In the genomic region with DNA sequence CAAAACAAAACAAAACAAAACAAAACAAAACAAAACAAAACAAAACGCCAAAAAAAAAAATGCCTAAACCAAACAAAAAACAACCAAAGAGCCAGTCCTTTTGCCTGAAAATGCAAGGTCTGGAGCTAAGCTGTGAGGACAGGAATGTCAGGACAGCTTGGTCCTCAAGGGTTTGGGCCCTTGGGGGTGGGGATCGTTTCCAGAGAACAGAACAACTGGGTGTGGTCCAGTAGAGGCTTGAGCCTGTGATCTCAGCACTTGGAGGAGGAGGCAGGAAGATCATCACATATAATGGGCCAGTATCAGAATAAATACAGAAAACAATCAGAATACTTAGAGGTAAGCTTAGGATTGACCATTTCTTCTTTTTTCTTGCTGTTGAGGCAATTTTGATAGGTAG, we compare ENCODE assay signal across 22 mouse cellular contexts.
"Had no signal": no experiment of that assay in that cellular context is flagged by ENCODE, and none has a peak within 500 bp of the region (broad histone marks: within the 10 kb centered on the region; RNA-seq: fewer than 3 reads in every experiment).

No protein-coding gene starts in this region.

- H3K4me1 ChIP-seq: heart, embryonic 10.5 days; heart, embryonic 12.5 days; kidney, embryonic 15.5 days; limb, embryonic 15.5 days; liver, embryonic 12.5 days had no signal

- DNase-seq: heart, postnatal 10 days; kidney, adult 11 months; kidney, adult 2 months; kidney, adult 9 months; kidney, postnatal 14 days; kidney, postnatal 36 days; layer of hippocampus, adult 9-11 months; layer of hippocampus, postnatal 36 days; left cerebral cortex, postnatal 4 days; lung, adult 18-20 months had no signal

- H3K9me3 ChIP-seq: heart, embryonic 10.5 days; hindbrain, embryonic 15.5 days; kidney, embryonic 15.5 days; limb, embryonic 15.5 days; liver, embryonic 12.5 days had no signal

- H3K27ac ChIP-seq: heart, embryonic 10.5 days; hindbrain, embryonic 13.5 days; hindbrain, embryonic 15.5 days; hindbrain, postnatal 0 days; kidney, embryonic 15.5 days; kidney, postnatal 0 days; left cerebral cortex, adult 2 months; limb, embryonic 13.5 days; limb, embryonic 15.5 days; liver, embryonic 12.5 days; liver, embryonic 14.5 days had no signal

- H3K4me3 ChIP-seq: heart, embryonic 10.5 days; heart, embryonic 12.5 days; hindbrain, embryonic 13.5 days; hindbrain, embryonic 15.5 days; kidney, embryonic 15.5 days; left cerebral cortex, adult 2 months; limb, embryonic 13.5 days; limb, embryonic 15.5 days; liver, embryonic 12.5 days had no signal

- H3K9ac ChIP-seq: heart, embryonic 12.5 days; hindbrain, embryonic 13.5 days; hindbrain, embryonic 15.5 days; kidney, embryonic 15.5 days; limb, embryonic 13.5 days; limb, embryonic 15.5 days; liver, embryonic 12.5 days; liver, embryonic 14.5 days had no signal

- H3K36me3 ChIP-seq: heart, embryonic 10.5 days; heart, embryonic 12.5 days; hindbrain, embryonic 13.5 days; hindbrain, embryonic 15.5 days; kidney, embryonic 15.5 days; limb, embryonic 13.5 days; limb, embryonic 15.5 days; liver, embryonic 12.5 days had no signal
